Mouse (Mus musculus): ENCODE results near the gene Tfr2. TPM values are rescaled to one million over a fixed set of nuclear protein-coding genes. Genes with fewer than 3 reads are reported as not detected.
"Not testable (repeated sequence)": the region's sequence is repeated elsewhere in the genome, so short reads cannot be mapped to it uniquely, and the experiment has no call there.

Tfr2 gene
- polyA plus RNA-seq, 1 experiment, result 0.69 TPM

- no peak for DNase-seq
- peak overlapping the region; percentile 66 for H3K4me3 ChIP-seq (replicated peaks; ENCODE audit: extremely low read depth, low read depth, low read length)
- H3K4me1 ChIP-seq (ENCODE audit: control insufficient read depth, insufficient read depth, low read length), result peaks cover 10% of the 10 kb centered on the region; the same call in 1 of the 2 replicates
- no peak for TF ChIP-seq CTCF (IDR thresholded peaks at IDR 0.05; ENCODE audit: insufficient read depth, low read length)
- no peak for TF ChIP-seq POLR2A (IDR thresholded peaks at IDR 0.05; ENCODE audit: borderline replicate concordance, extremely low read depth, low read depth, low read length)
- 59% methylated on average over 4 of the region's 4 CpGs for WGBS
Measured at GRCm38 (mm10) chr5:137610056-137610455, 40.4 kb downstream of the Tfr2 start.

- 11% methylated on average over 12 of the region's 12 CpGs for WGBS
- peak; percentile 65 for DNase-seq
Measured at GRCm38 (mm10) chr5:137610548-137611244, 41.1 kb downstream of the Tfr2 start.

GRCm38 (mm10) chr5:137611245-137611602 is 41.6 kb downstream of the Tfr2 start:
- TF ChIP-seq CTCF (IDR thresholded peaks at IDR 0.05; ENCODE audit: insufficient read depth, low read length), result no peak
- TF ChIP-seq POLR2A (IDR thresholded peaks at IDR 0.05; ENCODE audit: borderline replicate concordance, extremely low read depth, low read depth, low read length), result no peak
- Histone ChIP-seq H3K4me3 (replicated peaks; ENCODE audit: extremely low read depth, low read depth, low read length) (peak overlapping the region; percentile 56), H3K4me1 (ENCODE audit: control insufficient read depth, insufficient read depth, low read length) (peaks cover 10% of the 10 kb centered on the region; the same call in 1 of the 2 replicates)
- DNase-seq, result peak; percentile 33
- WGBS, result 32% methylated on average over 6 of the region's 6 CpGs

More at GRCm38 (mm10) chr5:137610548-137611244, 41.1 kb downstream of the Tfr2 start:
- TF ChIP-seq POLR2A (IDR thresholded peaks at IDR 0.05; ENCODE audit: borderline replicate concordance, extremely low read depth, low read depth, low read length) (no peak), CTCF (IDR thresholded peaks at IDR 0.05; ENCODE audit: insufficient read depth, low read length) (no peak)
- peaks cover 10% of the 10 kb centered on the region; the same call in 1 of the 2 replicates for H3K4me1 ChIP-seq (ENCODE audit: control insufficient read depth, insufficient read depth, low read length)
- peak overlapping the region; percentile 66 for H3K4me3 ChIP-seq (replicated peaks; ENCODE audit: extremely low read depth, low read depth, low read length)

GRCm38 (mm10) chr5:137613076-137613475 is 43.4 kb downstream of the Tfr2 start:
- no peak for DNase-seq
- peaks cover 10% of the 10 kb centered on the region; the same call in 1 of the 2 replicates for H3K4me1 ChIP-seq (ENCODE audit: control insufficient read depth, insufficient read depth, low read length)
- TF ChIP-seq CTCF (IDR thresholded peaks at IDR 0.05; ENCODE audit: insufficient read depth, low read length), result no peak
- no peak for TF ChIP-seq POLR2A (IDR thresholded peaks at IDR 0.05; ENCODE audit: borderline replicate concordance, extremely low read depth, low read depth, low read length)
- 68% methylated on average over 5 of the region's 5 CpGs for WGBS
- no peak overlapping the region for H3K4me3 ChIP-seq (replicated peaks; ENCODE audit: extremely low read depth, low read depth, low read length)

GRCm38 (mm10) chr5:137613550-137613949 is 43.9 kb downstream of the Tfr2 start, which contains the start of gene Pcolce:
Gene Pcolce (minus strand): TSS chr5:137613784.
- Histone ChIP-seq H3K4me1 (ENCODE audit: control insufficient read depth, insufficient read depth, low read length) (peaks cover 10% of the 10 kb centered on the region; the same call in 1 of the 2 replicates), H3K4me3 (replicated peaks; ENCODE audit: extremely low read depth, low read depth, low read length) (no peak within 1 kb of the TSS)
- 50% methylated on average over 11 of the region's 11 CpGs for WGBS
- TF ChIP-seq POLR2A (IDR thresholded peaks at IDR 0.05; ENCODE audit: borderline replicate concordance, extremely low read depth, low read depth, low read length) (peak; percentile 14; the same call in 1 of the 2 replicates), CTCF (IDR thresholded peaks at IDR 0.05; ENCODE audit: insufficient read depth, low read length) (no peak)
- DNase-seq, result peak; percentile 40

GRCm38 (mm10) chr5:137614921-137615320 is 45.3 kb downstream of the Tfr2 start:
- not testable (repeated sequence) for DNase-seq; H3K4me3 ChIP-seq (replicated peaks; ENCODE audit: extremely low read depth, low read depth, low read length)
- 73% methylated on average over 2 of the region's 2 CpGs for WGBS
- H3K4me1 ChIP-seq (ENCODE audit: control insufficient read depth, insufficient read depth, low read length), result peaks cover 10% of the 10 kb centered on the region; the same call in 1 of the 2 replicates

- Histone ChIP-seq H3K4me1 (ENCODE audit: control insufficient read depth, insufficient read depth, low read length) (peaks cover 7% of the 10 kb centered on the region; the same call in 1 of the 2 replicates), H3K4me3 (replicated peaks; ENCODE audit: extremely low read depth, low read depth, low read length) (no peak overlapping the region)
- 74% methylated on average over 7 of the region's 7 CpGs for whole genome bisulfite sequencing
- TF ChIP-seq CTCF (IDR thresholded peaks at IDR 0.05; ENCODE audit: insufficient read depth, low read length), result no peak
- TF ChIP-seq POLR2A (IDR thresholded peaks at IDR 0.05; ENCODE audit: borderline replicate concordance, extremely low read depth, low read depth, low read length), result no peak
- no peak for DNase-seq
Measured at GRCm38 (mm10) chr5:137615347-137615746, 45.7 kb downstream of the Tfr2 start.

- TF ChIP-seq POLR2A (IDR thresholded peaks at IDR 0.05; ENCODE audit: borderline replicate concordance, extremely low read depth, low read depth, low read length) (no peak), CTCF (IDR thresholded peaks at IDR 0.05; ENCODE audit: insufficient read depth, low read length) (no peak)
- Histone ChIP-seq H3K4me1 (ENCODE audit: control insufficient read depth, insufficient read depth, low read length) (no peaks in the 10 kb centered on the region), H3K4me3 (replicated peaks; ENCODE audit: extremely low read depth, low read depth, low read length) (no peak overlapping the region)
- DNase-seq, result no peak
- WGBS, result 71% methylated on average over 11 of the region's 11 CpGs
Measured at GRCm38 (mm10) chr5:137623937-137624530, 54.4 kb downstream of the Tfr2 start.

GRCm38 (mm10) chr5:137627991-137628390 is 58.4 kb downstream of the Tfr2 start:
- TF ChIP-seq CTCF (IDR thresholded peaks at IDR 0.05; ENCODE audit: insufficient read depth, low read length), result no peak
- peak; percentile 9; the same call in 1 of the 2 replicates for TF ChIP-seq POLR2A (IDR thresholded peaks at IDR 0.05; ENCODE audit: borderline replicate concordance, extremely low read depth, low read depth, low read length)
- Histone ChIP-seq H3K4me3 (replicated peaks; ENCODE audit: extremely low read depth, low read depth, low read length) (peak overlapping the region; percentile 95), H3K4me1 (ENCODE audit: control insufficient read depth, insufficient read depth, low read length) (peaks cover 3% of the 10 kb centered on the region; the same call in 1 of the 2 replicates)
- DNase-seq, result no peak
- under 1% methylated on average over 9 of the region's 9 CpGs for WGBS

Measured in lung, adult 2 months (tissue).